Mouse (Mus musculus): Measurements from ENCODE around the gene Flot1.
A peak's percentile ranks its signal among the peaks of the same experiment; 100 is the strongest.

Flot1 gene

GRCm38 (mm10) chr17:35836991-35837422 lies 14.0 kb downstream of the Flot1 start:
- DNase-seq: peak; percentile 96

- DNase-seq: peak; percentile 66
Observed at GRCm38 (mm10) chr17:35837487-35837886, 14.5 kb downstream of the Flot1 start.

- DNase-seq: peak; percentile 97
Observed at GRCm38 (mm10) chr17:35838122-35838544, 15.1 kb downstream of the Flot1 start, which contains the start of gene Tubb5. TSS of gene Tubb5 (minus strand) at chr17:35838306.

DNA sequence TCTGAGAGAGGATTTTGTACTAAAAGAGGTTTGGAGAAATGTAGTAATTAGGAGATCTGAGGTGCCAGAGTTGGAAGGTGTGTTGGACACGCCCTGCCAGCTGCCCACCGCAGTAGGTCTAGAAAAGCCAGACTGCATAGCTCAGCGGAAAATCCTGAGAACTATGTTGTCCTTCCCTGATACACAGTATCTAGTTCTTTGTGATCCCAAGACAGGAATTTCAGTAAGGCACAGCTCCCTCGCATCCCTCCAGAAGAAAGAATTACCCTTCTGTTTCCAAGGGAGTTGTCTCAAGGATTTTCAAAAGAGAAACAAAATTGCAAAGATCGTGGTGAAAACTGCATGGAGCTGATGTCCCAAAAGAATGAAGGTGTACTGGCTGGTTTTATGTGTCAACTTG lies 15.5 kb downstream of the Flot1 start:
- peak; percentile 50 for DNase-seq

DNA sequence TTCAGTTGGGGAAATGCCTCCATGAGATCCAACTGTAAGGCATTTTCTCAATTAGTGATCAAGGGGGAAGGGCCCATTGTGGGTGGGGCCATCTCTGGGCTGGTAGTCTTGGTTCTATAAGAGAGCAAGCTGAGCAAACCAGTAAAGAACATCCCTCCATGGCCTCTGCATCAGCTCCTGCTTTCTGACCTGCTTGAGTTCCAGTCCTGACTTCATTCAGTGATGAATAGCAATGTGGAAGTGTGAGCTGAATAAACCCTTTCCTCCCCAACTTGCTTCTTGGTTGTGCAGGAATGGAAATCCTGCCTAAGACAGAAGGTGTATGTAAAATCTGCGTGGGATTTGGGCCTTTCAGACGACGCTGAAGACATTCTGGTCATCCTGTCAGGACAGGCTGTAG lies 16.0 kb downstream of the Flot1 start:
- peak; percentile 46 for DNase-seq

DNA sequence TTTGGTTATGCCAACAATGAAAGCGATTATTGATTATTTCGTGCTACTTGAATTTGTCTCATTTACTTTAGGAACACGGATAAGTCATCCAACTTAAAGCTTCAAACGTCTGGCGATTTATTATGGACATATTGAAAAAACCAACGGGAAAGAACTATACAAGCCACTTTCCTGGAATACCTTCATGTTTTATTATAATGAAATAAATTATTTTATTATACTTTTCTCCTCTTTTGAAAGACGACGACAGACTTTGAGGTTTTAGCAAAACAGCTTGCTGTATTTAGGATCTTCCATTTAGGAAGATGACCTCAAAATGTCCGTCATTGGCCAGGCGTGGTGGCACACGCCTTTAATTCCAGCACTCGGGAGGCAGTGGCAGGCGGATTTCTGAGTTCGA lies 17.5 kb downstream of the Flot1 start:
- DNase-seq: no peak

DNA sequence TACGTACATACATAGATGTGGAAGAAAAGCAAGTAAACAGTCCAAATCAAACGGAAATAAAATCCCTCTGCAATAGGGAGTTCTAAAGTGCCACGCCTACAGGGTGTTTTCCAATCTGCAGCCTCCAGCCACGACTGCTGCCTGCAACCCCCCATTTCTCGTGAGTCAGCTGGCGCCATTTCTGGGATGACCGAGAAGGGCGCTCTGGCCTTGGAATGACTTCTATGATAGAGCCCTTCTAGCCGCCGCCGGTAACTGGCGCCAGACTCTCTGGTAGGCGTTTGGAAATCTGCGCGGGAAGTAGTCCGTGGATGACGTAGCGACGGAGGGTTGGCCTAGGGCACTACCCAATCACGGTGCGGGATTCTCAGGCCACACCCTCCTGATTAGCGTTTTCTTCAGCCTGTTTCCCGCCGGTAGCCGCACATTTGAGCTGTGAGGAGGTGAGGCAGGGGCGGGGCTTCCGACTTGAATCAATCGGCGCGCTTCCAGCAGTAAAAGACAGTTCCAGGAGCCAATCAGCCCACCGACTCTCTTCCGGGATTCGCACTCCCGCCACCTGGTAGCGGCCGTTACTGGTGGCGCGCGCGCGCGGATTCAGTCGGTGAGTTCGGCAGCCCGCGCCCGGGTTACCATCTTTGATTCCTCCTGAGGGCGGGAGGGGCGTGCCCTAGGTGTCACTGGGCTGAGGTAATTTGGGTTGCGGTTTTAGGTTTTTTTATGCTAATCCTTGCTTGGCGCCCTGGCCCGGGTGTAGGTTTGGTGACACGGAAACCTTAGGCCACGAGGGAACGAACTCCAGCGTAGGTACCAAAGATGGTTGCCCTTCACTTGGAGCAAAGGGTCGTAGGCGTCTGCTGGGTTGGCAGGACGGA lies 18.3 kb downstream of the Flot1 start, which contains the start of gene Mdc1:
Gene Mdc1 (plus strand): TSS at position 440 of the 875 bp plus-strand sequence.
- DNase-seq: peak; percentile 99

GRCm38 (mm10) chr17:35842006-35842405 lies 19.0 kb downstream of the Flot1 start:
- peak; percentile 73 for DNase-seq

GRCm38 (mm10) chr17:35843514-35843913 lies 20.5 kb downstream of the Flot1 start:
- no peak for DNase-seq

DNA sequence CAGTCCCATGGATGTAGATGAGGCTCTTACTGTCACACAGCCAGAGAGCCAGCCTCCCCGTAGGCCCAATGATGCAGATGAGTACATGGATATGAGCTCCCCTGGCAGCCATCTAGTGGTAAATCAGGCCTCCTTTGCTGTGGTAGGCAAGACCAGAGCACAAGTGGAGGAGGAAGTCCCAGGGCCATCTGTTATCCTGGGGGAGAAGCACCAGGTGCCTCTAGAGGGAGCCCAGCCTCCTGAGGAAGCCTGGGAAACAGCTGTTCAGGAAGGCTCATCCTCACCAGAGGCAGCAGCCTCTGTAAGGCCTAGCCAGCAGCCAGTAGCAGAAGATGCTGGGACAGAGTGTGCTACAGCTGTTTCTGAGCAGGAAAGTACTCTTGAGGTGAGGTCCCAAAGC lies 25.1 kb downstream of the Flot1 start:
- DNase-seq: no peak

DNA sequence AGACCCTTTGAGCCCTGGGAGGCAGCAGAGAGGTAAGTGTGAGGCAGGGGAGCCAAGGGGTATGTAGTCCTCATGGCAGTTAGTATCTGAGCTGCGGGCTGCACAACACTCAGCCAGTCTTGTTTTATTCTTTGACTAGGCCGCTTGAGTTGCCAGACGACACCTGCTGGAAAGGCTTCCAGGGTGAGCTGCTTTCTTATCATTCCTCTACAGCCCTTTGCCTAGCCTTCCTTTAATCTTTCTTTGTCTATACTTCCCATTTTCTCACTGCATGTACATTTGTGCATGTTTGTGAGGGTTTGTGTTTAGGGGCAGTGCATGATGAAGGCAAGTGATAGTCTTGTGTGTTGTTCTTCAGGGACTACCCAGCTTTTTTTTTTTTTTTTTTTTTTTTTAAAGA lies 27.9 kb downstream of the Flot1 start:
- peak; percentile 54 for DNase-seq

DNA sequence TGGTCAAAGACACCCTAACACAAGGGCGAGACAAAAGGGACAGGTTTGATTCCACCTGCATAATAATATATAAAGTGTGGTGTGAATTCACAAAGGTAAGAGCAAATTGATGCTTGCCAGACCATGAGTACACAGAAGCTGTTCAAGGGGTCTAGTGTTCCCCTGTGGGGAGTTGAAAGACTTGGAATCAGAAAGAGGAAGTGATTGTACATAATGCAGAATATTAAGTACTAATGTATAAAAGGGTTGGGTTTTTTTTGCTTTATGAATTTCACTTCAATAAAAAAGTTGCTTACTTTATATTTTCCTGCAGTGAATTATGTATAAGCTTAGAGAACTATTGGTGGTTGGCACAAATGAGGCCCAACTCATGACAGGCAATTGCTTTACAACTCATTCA lies 36.3 kb downstream of the Flot1 start:
- DNase-seq: no peak

DNA sequence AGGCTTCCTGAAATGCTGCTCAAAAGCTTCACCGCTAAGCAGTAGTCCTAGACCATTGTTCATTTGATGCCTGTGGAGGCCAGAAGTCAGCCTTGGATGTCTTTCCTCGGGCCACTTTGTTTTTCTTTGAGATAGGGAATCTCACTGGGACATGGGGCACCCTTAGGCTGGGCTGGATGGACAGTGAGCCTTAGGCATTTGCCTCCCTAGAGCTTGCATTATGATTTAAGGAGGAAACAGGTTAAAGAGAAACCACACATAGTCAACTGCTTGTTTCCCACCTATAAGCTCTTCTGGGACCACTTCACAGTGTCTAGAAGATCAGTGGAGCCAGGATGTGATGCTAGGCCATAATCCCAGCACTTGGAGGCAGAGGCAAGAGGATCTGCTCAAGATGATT lies 36.8 kb downstream of the Flot1 start:
- DNase-seq: no peak

DNA sequence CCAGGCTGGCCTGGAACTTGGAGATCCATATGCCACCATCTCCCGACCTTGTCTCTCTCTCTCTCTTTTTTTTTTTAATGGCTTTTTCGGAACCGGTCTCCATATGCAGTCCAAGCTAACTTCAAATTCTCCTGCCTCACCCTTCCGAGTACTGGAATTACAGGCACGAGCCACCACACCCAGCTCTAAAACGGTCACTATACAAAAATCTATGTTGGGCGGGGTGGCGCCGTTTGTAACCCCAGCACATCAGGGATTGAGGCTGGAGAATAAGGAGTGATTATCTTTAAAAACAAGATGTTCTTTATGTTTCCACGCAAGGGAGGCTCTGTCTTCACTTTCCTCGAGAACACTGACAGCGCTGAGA lies 37.8 kb downstream of the Flot1 start:
- DNase-seq: no peak

DNA sequence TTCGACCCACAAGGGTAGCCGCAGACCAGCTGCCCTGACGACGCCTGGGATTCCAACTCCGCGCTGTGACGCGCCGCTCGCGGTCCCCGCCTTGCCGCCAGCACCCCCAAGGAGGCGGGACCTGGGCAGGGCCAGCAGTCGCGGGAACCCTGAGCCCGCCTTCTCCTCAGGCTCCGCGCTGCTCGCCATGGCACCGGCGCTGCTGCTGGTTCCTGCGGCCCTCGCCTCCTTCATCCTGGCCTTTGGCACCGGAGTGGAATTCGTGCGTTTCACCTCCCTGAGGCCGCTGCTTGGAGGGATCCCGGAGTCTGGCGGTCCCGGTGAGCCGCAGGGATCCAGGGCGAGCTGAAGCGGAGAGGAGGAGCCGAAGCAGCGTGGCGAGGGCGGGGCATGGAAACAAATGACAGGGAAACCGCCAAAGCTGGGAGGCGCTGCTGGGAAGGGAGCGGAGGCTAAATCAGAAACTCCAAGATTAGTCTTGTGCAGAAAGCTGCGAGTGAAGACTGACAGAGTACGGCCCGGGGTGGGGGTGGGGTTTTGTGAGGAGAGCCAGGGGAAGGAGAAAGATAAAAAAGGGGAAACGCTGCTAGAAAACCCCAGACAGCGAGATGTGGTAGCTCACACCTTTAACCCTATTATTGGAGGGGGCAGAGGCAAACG lies 38.3 kb downstream of the Flot1 start, which contains the start of gene Nrm:
Gene Nrm (plus strand): TSS at position 121 of the 660 bp plus-strand sequence.
- peak; percentile 89 for DNase-seq

- no peak for DNase-seq
Observed at GRCm38 (mm10) chr17:35864832-35865353, 41.9 kb downstream of the Flot1 start.

DNA sequence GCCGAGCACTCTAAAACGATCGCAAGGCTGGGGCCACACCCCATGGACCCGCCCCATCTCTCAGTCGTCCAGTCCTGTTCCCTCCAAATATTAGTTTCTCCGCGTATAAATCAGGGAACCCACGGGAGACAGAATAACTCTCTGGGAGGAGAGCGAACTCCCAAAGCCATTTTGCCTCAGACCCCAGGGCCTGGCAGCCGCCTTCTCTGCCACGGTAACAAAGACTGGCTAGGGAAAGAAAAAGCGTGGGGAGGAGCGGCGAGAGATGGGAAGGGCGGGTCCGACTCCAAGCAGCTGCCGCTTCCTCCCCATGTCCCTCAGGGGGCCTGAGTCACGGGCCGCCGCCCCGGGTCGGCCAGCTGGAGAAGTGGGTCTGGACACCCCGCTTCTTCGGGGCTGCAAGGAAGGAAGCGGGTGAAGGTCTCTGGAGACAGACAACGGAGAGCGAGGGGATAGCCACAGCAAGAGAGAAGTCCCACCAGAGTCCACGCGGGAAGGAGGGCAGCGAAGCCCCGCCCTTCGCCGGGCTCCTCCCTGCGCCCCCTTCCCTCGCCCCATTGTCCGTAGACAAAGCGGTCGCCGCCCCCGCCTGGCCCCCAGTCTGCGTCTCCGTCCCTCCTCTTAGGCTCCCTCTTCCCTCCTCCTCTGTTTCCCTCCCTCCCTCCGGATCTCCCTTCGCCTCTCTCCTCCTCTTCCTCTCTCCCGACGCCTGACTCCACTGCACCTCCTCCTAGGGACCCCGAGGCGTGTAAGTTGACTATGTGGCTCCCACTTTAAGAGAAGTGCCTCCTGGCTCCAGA lies 42.7 kb downstream of the Flot1 start, which contains the start of gene Ppp1r18:
Gene Ppp1r18 (plus strand): TSS at position 113 of the 800 bp plus-strand sequence.
- DNase-seq: peak; percentile 67

- peak; percentile 61 for DNase-seq
Observed at GRCm38 (mm10) chr17:35866281-35866831, 43.3 kb downstream of the Flot1 start.

DNA sequence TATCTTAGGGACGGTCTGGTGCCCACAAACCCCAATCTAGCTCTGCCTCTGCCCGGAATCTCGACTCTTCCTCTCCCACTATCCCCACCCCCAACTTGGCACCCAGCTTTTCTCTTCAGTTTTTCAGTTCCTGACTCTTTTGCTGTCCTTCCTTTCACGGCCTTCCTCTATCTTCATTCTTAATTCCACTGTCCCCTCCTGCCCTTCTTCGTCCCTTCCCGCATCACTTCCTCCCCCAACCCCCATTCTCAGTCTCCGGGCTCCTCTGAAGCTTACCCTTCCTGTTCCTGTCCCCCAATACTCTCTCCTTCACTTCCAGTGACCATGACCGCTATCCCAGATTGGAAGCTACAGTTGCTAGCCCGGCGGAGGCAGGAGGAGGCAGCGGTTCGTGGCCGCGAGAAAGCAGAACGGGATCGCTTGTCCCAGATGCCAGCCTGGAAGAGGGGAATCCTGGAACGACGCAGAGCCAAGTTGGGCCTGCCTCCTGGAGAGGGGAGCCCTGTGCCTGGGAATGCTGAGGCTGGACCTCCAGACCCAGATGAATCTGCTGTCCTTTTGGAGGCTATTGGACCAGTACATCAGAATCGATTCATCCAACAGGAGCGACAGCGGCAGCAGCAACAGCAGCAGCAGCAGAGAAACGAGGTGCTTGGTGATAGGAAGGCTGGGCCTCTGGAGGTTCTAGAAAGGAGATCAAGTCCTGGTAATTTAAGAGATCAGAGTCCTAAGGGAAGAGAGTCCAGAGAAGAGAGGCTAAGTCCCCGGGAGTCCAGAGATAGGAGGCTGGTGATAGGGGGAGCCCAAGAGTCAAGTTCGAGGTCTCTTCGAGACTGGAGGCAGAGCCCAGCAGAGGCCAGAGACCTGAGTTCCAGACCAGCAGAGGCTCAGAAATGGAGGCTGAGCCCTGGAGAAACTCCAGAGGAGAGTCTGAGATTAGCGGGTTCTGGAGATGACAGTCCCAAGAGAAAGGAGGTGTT lies 44.2 kb downstream of the Flot1 start:
- peak; percentile 40 for DNase-seq

- peak; percentile 26 for DNase-seq
Observed at GRCm38 (mm10) chr17:35868165-35868820, 45.3 kb downstream of the Flot1 start.

DNA sequence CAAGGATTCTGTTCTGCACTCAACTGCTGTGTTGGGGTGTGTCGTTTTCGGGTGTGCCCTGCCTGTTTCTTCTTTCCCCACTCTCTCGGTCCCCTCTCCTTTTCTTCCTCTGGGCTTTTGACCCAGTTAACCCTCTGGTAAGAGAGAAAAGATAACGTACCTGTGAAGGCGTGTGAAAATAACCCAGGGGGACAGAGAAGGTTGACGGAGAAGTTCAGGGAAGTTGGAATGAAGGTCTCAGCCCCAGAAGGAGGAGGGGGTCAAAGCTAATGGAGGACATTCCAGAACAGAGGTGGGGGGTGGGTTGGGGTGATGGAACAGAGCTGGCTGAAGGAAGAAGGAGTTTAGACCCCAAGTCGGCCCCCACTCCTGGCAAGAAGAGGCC lies 45.9 kb downstream of the Flot1 start:
- DNase-seq: no peak
